Mouse (Mus musculus) embryonic facial prominence, embryonic 10.5 days (tissue): ENCODE data around the gene Cd6. TPM values are rescaled to one million over a fixed set of nuclear protein-coding genes. Genes with fewer than 3 reads are reported as not detected.

Experiments
- DNase-seq: peaks from one replicate; pipeline ENCODE4 v3.0.0-alpha.2; 2017; ENCODE audit warnings: low spot score
- H3K27ac ChIP-seq: fragments of 300-500 bp; sonication (generic); replicated peaks from 2 replicates; pipeline ENCODE4 v1.5.1; 2016; ENCODE audit warnings: mild to moderate bottlenecking
- H3K27me3 ChIP-seq: fragments of 300-500 bp; sonication (generic); replicated peaks from 2 replicates; pipeline ENCODE4 v1.6.1; 2016; ENCODE audit warnings: low read depth, mild to moderate bottlenecking; ENCODE audit not compliant: poor library complexity, severe bottlenecking
- H3K36me3 ChIP-seq: fragments of 300-500 bp; sonication (generic); replicated peaks from 2 replicates; pipeline ENCODE4 v1.6.1; 2016; ENCODE audit warnings: mild to moderate bottlenecking, moderate library complexity
- H3K4me1 ChIP-seq: fragments of 300-500 bp; sonication (generic); 2 replicates; pipeline ENCODE4 v1.6.1; 2016
- H3K4me3 ChIP-seq: fragments of 300-500 bp; sonication (generic); 2 replicates; pipeline ENCODE4 v1.5.1; 2016; ENCODE audit warnings: mild to moderate bottlenecking, moderate library complexity
- H3K9me3 ChIP-seq: fragments of 300-500 bp; sonication (generic); 2 replicates; pipeline ENCODE4 v1.6.1; 2016; ENCODE audit warnings: mild to moderate bottlenecking
- WGBS: fragments of 180-500 bp; shearing (Covaris S2); methylation state at CpG from one replicate; pipeline ENCODE4 v1.1.7; 2016; 5-methylcytosine and 5-hydroxymethylcytosine counted together
- polyA plus RNA-seq: library from polyadenylated mRNA; unstranded; fragments of >200 nt; fragmentation: Nextera tagmentation; extraction: Ambion mirVana; gene quantifications from 2 replicates; pipeline ENCODE4 v1.2.1, GENCODE M21; 2016

Gene Cd6
- polyA plus RNA-seq, 1 experiment from 2014 or later: 0.15 TPM

- H3K9me3 ChIP-seq: no peaks in the 10 kb centered on the region
- no peaks in the 10 kb centered on the region for H3K27me3 ChIP-seq
- no peaks in the 10 kb centered on the region for H3K4me1 ChIP-seq
- H3K27ac ChIP-seq: no peak overlapping the region
- H3K4me3 ChIP-seq: no peak overlapping the region
- no peaks in the 10 kb centered on the region for H3K36me3 ChIP-seq
- 92% methylated on average over 11 of the region's 11 CpGs for WGBS
- DNase-seq: no peak
Measured at GRCm38 (mm10) chr19:10805661-10806285, 24.1 kb downstream of the Cd6 start.

- H3K27me3 ChIP-seq: no peaks in the 10 kb centered on the region
- no peak for DNase-seq
Measured at GRCm38 (mm10) chr19:10804850-10805660, 24.8 kb downstream of the Cd6 start.

GRCm38 (mm10) chr19:10803751-10804150 is 26.1 kb downstream of the Cd6 start:
- Histone ChIP-seq H3K36me3 (no peaks in the 10 kb centered on the region), H3K4me1 (no peaks in the 10 kb centered on the region), H3K27ac (no peak overlapping the region), H3K9me3 (no peaks in the 10 kb centered on the region), H3K27me3 (no peaks in the 10 kb centered on the region), H3K4me3 (no peak overlapping the region)
- no peak for DNase-seq
- 74% methylated on average over 5 of the region's 5 CpGs for WGBS

More at GRCm38 (mm10) chr19:10804850-10805660, 24.8 kb downstream of the Cd6 start:
- 89% methylated on average over 2 of the region's 2 CpGs for WGBS
- Histone ChIP-seq H3K4me3 (no peak overlapping the region), H3K36me3 (no peaks in the 10 kb centered on the region), H3K4me1 (no peaks in the 10 kb centered on the region), H3K27ac (no peak overlapping the region), H3K9me3 (no peaks in the 10 kb centered on the region)

- H3K36me3 ChIP-seq: no peaks in the 10 kb centered on the region
- no peak overlapping the region for H3K4me3 ChIP-seq
- no peaks in the 10 kb centered on the region for H3K27me3 ChIP-seq
- H3K27ac ChIP-seq: no peak overlapping the region
- no peak for DNase-seq
- H3K9me3 ChIP-seq: no peaks in the 10 kb centered on the region
- H3K4me1 ChIP-seq: no peaks in the 10 kb centered on the region
- 84% methylated on average over 6 of the region's 6 CpGs for WGBS
Measured at GRCm38 (mm10) chr19:10801906-10802305, 28.0 kb downstream of the Cd6 start.

GRCm38 (mm10) chr19:10801070-10801469 is 28.8 kb downstream of the Cd6 start:
- H3K27me3 ChIP-seq: no peaks in the 10 kb centered on the region
- H3K4me1 ChIP-seq: no peaks in the 10 kb centered on the region
- H3K36me3 ChIP-seq: no peaks in the 10 kb centered on the region
- no peaks in the 10 kb centered on the region for H3K9me3 ChIP-seq
- WGBS: 84% methylated on average over 6 of the region's 6 CpGs
- no peak overlapping the region for H3K4me3 ChIP-seq
- H3K27ac ChIP-seq: no peak overlapping the region
- no peak for DNase-seq

GRCm38 (mm10) chr19:10799155-10799554 is 30.7 kb downstream of the Cd6 start:
- 94% methylated on average over 17 of the region's 17 CpGs for WGBS
- no peak overlapping the region for H3K27ac ChIP-seq

GRCm38 (mm10) chr19:10798576-10798975 is 31.3 kb downstream of the Cd6 start:
- 69% methylated on average over 10 of the region's 10 CpGs for WGBS
- Histone ChIP-seq H3K36me3 (no peaks in the 10 kb centered on the region), H3K4me3 (no peak overlapping the region), H3K4me1 (no peaks in the 10 kb centered on the region), H3K27ac (no peak overlapping the region), H3K27me3 (peaks cover 5% of the 10 kb centered on the region; the same call in 1 of the 2 replicates), H3K9me3 (no peaks in the 10 kb centered on the region)
- no peak for DNase-seq

More at GRCm38 (mm10) chr19:10799155-10799554, 30.7 kb downstream of the Cd6 start:
- Histone ChIP-seq H3K27me3 (0 out of 2 replicates have a peak, but pooled peaks cover 2% of the 10 kb centered on the region), H3K4me1 (no peaks in the 10 kb centered on the region), H3K36me3 (no peaks in the 10 kb centered on the region), H3K9me3 (no peaks in the 10 kb centered on the region), H3K4me3 (no peak overlapping the region)
- no peak for DNase-seq

- WGBS: 94% methylated on average over 1 of the region's 1 CpGs
- Histone ChIP-seq H3K36me3 (no peaks in the 10 kb centered on the region), H3K4me1 (peaks cover 8% of the 10 kb centered on the region), H3K27me3 (peaks cover 5% of the 10 kb centered on the region; the same call in 1 of the 2 replicates), H3K9me3 (no peaks in the 10 kb centered on the region), H3K4me3 (no peak overlapping the region), H3K27ac (no peak overlapping the region)
- no peak for DNase-seq
Measured at GRCm38 (mm10) chr19:10794916-10795315, 34.9 kb downstream of the Cd6 start.

- 56% methylated on average over 3 of the region's 3 CpGs for WGBS
- Histone ChIP-seq H3K4me3 (no peak overlapping the region), H3K36me3 (no peaks in the 10 kb centered on the region), H3K27me3 (peaks cover 5% of the 10 kb centered on the region; the same call in 1 of the 2 replicates), H3K27ac (no peak overlapping the region), H3K4me1 (peaks cover 14% of the 10 kb centered on the region), H3K9me3 (no peaks in the 10 kb centered on the region)
- no peak for DNase-seq
Measured at GRCm38 (mm10) chr19:10793044-10793443, 36.8 kb downstream of the Cd6 start.

GRCm38 (mm10) chr19:10790323-10790722 is 39.5 kb downstream of the Cd6 start:
- no peak for DNase-seq
- Histone ChIP-seq H3K9me3 (no peaks in the 10 kb centered on the region), H3K4me1 (peaks cover 28% of the 10 kb centered on the region), H3K36me3 (no peaks in the 10 kb centered on the region), H3K27me3 (peaks cover 5% of the 10 kb centered on the region; the same call in 1 of the 2 replicates), H3K27ac (no peak overlapping the region), H3K4me3 (no peak overlapping the region)
- WGBS: 70% methylated on average over 9 of the region's 9 CpGs

- DNase-seq: no peak
- no peaks in the 10 kb centered on the region for H3K36me3 ChIP-seq
- peaks cover 45% of the 10 kb centered on the region for H3K4me1 ChIP-seq
- no peak overlapping the region for H3K27ac ChIP-seq
- H3K4me3 ChIP-seq: no peak overlapping the region
- no peaks in the 10 kb centered on the region for H3K9me3 ChIP-seq
- no peaks in the 10 kb centered on the region for H3K27me3 ChIP-seq
- 72% methylated on average over 9 of the region's 9 CpGs for WGBS
Measured at GRCm38 (mm10) chr19:10788242-10788641, 41.6 kb downstream of the Cd6 start.

- H3K4me3 ChIP-seq: no peak overlapping the region
- peaks cover 47% of the 10 kb centered on the region for H3K4me1 ChIP-seq
- no peak for DNase-seq
- H3K36me3 ChIP-seq: no peaks in the 10 kb centered on the region
- H3K27me3 ChIP-seq: no peaks in the 10 kb centered on the region
- H3K27ac ChIP-seq: no peak overlapping the region
- 85% methylated on average over 4 of the region's 4 CpGs for WGBS
- no peaks in the 10 kb centered on the region for H3K9me3 ChIP-seq
Measured at GRCm38 (mm10) chr19:10787406-10787805, 42.5 kb downstream of the Cd6 start.

GRCm38 (mm10) chr19:10786753-10787152 is 43.1 kb downstream of the Cd6 start:
- no peak for DNase-seq
- Histone ChIP-seq H3K36me3 (no peaks in the 10 kb centered on the region), H3K4me3 (no peak overlapping the region), H3K27ac (no peak overlapping the region), H3K4me1 (peaks cover 50% of the 10 kb centered on the region), H3K9me3 (no peaks in the 10 kb centered on the region), H3K27me3 (no peaks in the 10 kb centered on the region)
- 86% methylated on average over 6 of the region's 6 CpGs for WGBS
